In the genomic region with DNA sequence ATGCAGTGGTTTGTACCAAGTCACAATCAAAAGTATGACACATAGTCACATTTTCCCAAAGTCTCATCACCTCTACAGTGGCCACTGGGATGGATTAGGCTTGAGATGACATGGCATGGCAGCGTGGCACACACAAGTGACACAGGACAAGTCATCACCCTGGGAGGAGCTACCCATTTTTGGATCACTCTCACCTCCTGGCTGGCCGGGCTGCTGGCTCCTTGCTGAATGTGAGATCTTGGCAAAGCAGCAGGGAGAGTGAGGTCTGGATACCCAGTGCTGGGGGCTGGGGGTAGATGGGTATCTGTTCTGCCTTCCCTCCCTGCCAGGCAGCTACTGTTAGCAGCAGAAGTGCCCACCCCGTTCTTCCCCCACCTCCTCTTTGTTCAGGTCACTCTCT, we compare ENCODE assay signal across 23 mouse cellular contexts. TPM values are rescaled to one million over a fixed set of nuclear protein-coding genes. Genes with fewer than 3 reads are reported as not detected.
DNase-seq lines count a peak whose midpoint lies in the region; ATAC-seq lines count a peak whose summit lies in the region.
"Had no signal": no experiment of that assay in that cellular context is flagged by ENCODE, and none has a peak within 500 bp of the region (broad histone marks: within the 10 kb centered on the region; RNA-seq: fewer than 3 reads in every experiment).

No protein-coding gene starts in this region.

- H3K4me1 ChIP-seq in heart, embryonic 16.5 days (ENCODE audit: control insufficient read depth, insufficient read depth, low read length): peaks cover 17% of the 10 kb centered on the region
- H3K4me1 ChIP-seq in heart, embryonic 10.5 days: peaks cover 24% of the 10 kb centered on the region
- H3K4me1 ChIP-seq: hindbrain, embryonic 15.5 days had no signal

- intact Hi-C loops in left cerebral cortex, postnatal 4 days (cut with DNase I): no loop called here

- no peaks in the 10 kb centered on the region for H3K27me3 ChIP-seq in heart, embryonic 16.5 days (ENCODE audit: control insufficient read depth, insufficient read depth, low read length)
- no peaks in the 10 kb centered on the region for H3K27me3 ChIP-seq in heart, embryonic 10.5 days (ENCODE audit: insufficient read depth, poor library complexity, severe bottlenecking)
- H3K27me3 ChIP-seq: embryonic facial prominence, embryonic 13.5 days; forebrain, embryonic 12.5 days; heart, embryonic 12.5 days; hindbrain, embryonic 15.5 days had no signal

- ATAC-seq in heart, embryonic 16.5 days (replicated peaks; ENCODE audit: extremely low read depth, insufficient read depth, low FRiP score): no peak
- ATAC-seq: CD4-positive, CD25-positive, alpha-beta regulatory T cell, adult 4 months; forebrain, embryonic 16.5 days; inflammation-experienced regulatory T-cells, adult 6 months; intestine, postnatal 0 days had no signal

- H3K36me3 ChIP-seq in heart, embryonic 16.5 days (ENCODE audit: control insufficient read depth, insufficient read depth): no peaks in the 10 kb centered on the region
- H3K36me3 ChIP-seq in heart, embryonic 10.5 days: no peaks in the 10 kb centered on the region
- H3K36me3 ChIP-seq: embryonic facial prominence, embryonic 13.5 days; forebrain, embryonic 12.5 days; heart, embryonic 12.5 days; hindbrain, embryonic 15.5 days had no signal

- no peak overlapping the region for H3K4me3 ChIP-seq in heart, embryonic 16.5 days (ENCODE audit: low read length)
- no peak overlapping the region for H3K4me3 ChIP-seq in heart, embryonic 10.5 days
- H3K4me3 ChIP-seq: embryonic facial prominence, embryonic 13.5 days; forebrain, embryonic 12.5 days; heart, embryonic 12.5 days; hindbrain, embryonic 15.5 days had no signal

- H3K4me2 ChIP-seq in heart, embryonic 16.5 days (ENCODE audit: low read depth, low read length): no peak overlapping the region
- H3K4me2 ChIP-seq: embryonic facial prominence, embryonic 13.5 days; forebrain, embryonic 12.5 days; heart, embryonic 12.5 days; hindbrain, embryonic 15.5 days had no signal

- WGBS in heart, embryonic 16.5 days: 50% methylated on average over 3 of the region's 3 CpGs
- WGBS in heart, embryonic 10.5 days: 66% methylated on average over 3 of the region's 3 CpGs

- H3K9ac ChIP-seq in heart, embryonic 16.5 days (ENCODE audit: low read length): peak overlapping the region; percentile 29
- H3K9ac ChIP-seq: embryonic facial prominence, embryonic 13.5 days; forebrain, embryonic 12.5 days; heart, embryonic 12.5 days; hindbrain, embryonic 15.5 days had no signal

- DNase-seq in cerebellum, postnatal 10 days: peak; percentile 67 to 73
- DNase-seq in cerebellum, adult 18-20 months: no peak
- DNase-seq in heart, adult 18-20 months: peak; percentile 40 to 46
- DNase-seq in heart, postnatal 4 days: no peak
- DNase-seq in heart, embryonic 10.5 days (ENCODE audit: low spot score): no peak
- DNase-seq in left cerebral cortex, postnatal 4 days: peak; percentile 15
- DNase-seq in left cerebral cortex, adult 11 months (ENCODE audit: low spot score): no peak
- DNase-seq: adrenal gland, adult 8-10 months; adrenal gland, postnatal 36 days; B cell, adult 2 months; cerebellum, adult 9-11 months; gastrocnemius, postnatal 10 days; kidney, adult 8-10 months had no signal

- no peak overlapping the region; the same call in 1 of the 2 replicates for H3K27ac ChIP-seq in heart, embryonic 16.5 days (ENCODE audit: low read length)
- no peak overlapping the region for H3K27ac ChIP-seq in heart, embryonic 10.5 days
- H3K27ac ChIP-seq: embryonic facial prominence, embryonic 13.5 days; forebrain, embryonic 12.5 days; hindbrain, embryonic 15.5 days had no signal

- no peaks in the 10 kb centered on the region for H3K9me3 ChIP-seq in heart, embryonic 16.5 days (replicated peaks; ENCODE audit: control insufficient read depth, low read length)
- H3K9me3 ChIP-seq in heart, embryonic 10.5 days: no peaks in the 10 kb centered on the region
- H3K9me3 ChIP-seq: embryonic facial prominence, embryonic 13.5 days; forebrain, embryonic 12.5 days; G1E; heart, embryonic 12.5 days; hindbrain, embryonic 15.5 days had no signal

RNA-seq across cellular contexts. Expression of a gene that starts 31.1 kb away (rescaled TPM):
- total RNA-seq in heart, adult 18-20 months (2021): 1 to 10 TPM; 5.1 to 5.6 TPM
- 1 to 10 TPM; 5.5 to 6.1 TPM for total RNA-seq in heart, postnatal 4 days (2021)
- polyA plus RNA-seq in heart, embryonic 16.5 days (2015; fragmentation: Nextera tagmentation; extraction: Ambion mirVana): 2.2 and 2.5 TPM in 2 replicates
- 2.9 and 4.5 TPM in 2 replicates for polyA plus RNA-seq in heart, embryonic 10.5 days (2016; fragmentation: Nextera tagmentation; extraction: Ambion mirVana)
- total RNA-seq in left cerebral cortex, postnatal 4 days (2021): 1 to 10 TPM; 5.5 to 5.8 TPM

RNA-seq across cellular contexts. Expression of a gene that starts 31.3 kb away (rescaled TPM):
- total RNA-seq in heart, adult 18-20 months (2021): 10 to 100 TPM; 36.9 to 37.7 TPM
- total RNA-seq in heart, postnatal 4 days (2021): 10 to 100 TPM; 45.3 to 46.4 TPM
- polyA plus RNA-seq in heart, embryonic 16.5 days (2015; fragmentation: Nextera tagmentation; extraction: Ambion mirVana): 21.3 and 22.5 TPM in 2 replicates
- polyA plus RNA-seq in heart, embryonic 10.5 days (2016; fragmentation: Nextera tagmentation; extraction: Ambion mirVana): 20.6 and 26.3 TPM in 2 replicates
- total RNA-seq in left cerebral cortex, postnatal 4 days (2021): 100 to 1,000 TPM in 1 of 2 experiments, 10 to 100 TPM in 1; 96.2 to 106 TPM

Comparison
In these comparisons a context has a peak if more than half of its experiments do, and no peak if none do; other contexts are left out.
1. DNase-seq: peak in cerebellum, postnatal 10 days (2 of 2), heart, adult 18-20 months (2 of 2) and left cerebral cortex, postnatal 4 days (single experiment); none in cerebellum, adult 18-20 months (0 of 2), heart, postnatal 4 days (single experiment), heart, embryonic 10.5 days (single experiment) and left cerebral cortex, adult 11 months (single experiment).